Mouse (Mus musculus) embryonic facial prominence, embryonic 13.5 days (tissue): ENCODE data around the gene Pms1. TPM values are rescaled to one million over a fixed set of nuclear protein-coding genes. Genes with fewer than 3 reads are reported as not detected.
"Not testable (repeated sequence)": the region's sequence is repeated elsewhere in the genome, so short reads cannot be mapped to it uniquely, and the experiment has no call there.

ENCODE experiments used
- ATAC-seq: fragments of 200-750 bp; cut with Nextera tagmentation; 2 replicates; pipeline ENCODE4 v1.8.0; 2017; ENCODE audit warnings: low read depth; ENCODE audit not compliant: insufficient number of reproducible peaks, insufficient read depth, low FRiP score, low TSS enrichment
- H3K27ac ChIP-seq: fragments of 300-500 bp; sonication (generic); 2 replicates; pipeline ENCODE4 v1.5.1; 2015; ENCODE audit warnings: moderate library complexity, mild to moderate bottlenecking, inconsistent platforms
- H3K27me3 ChIP-seq: fragments of 300-500 bp; sonication (generic); 2 replicates; pipeline ENCODE4 v1.6.1; 2015; ENCODE audit warnings: mild to moderate bottlenecking, inconsistent platforms
- H3K36me3 ChIP-seq: fragments of 300-500 bp; sonication (generic); 2 replicates; pipeline ENCODE4 v1.6.1; 2015; ENCODE audit warnings: mild to moderate bottlenecking, inconsistent platforms
- H3K4me1 ChIP-seq: fragments of 300-500 bp; sonication (generic); 2 replicates; pipeline ENCODE4 v1.6.1; 2015; ENCODE audit warnings: inconsistent platforms
- H3K4me2 ChIP-seq: fragments of 300-500 bp; sonication (generic); 2 replicates; pipeline ENCODE4 v1.6.1; 2015; ENCODE audit warnings: moderate library complexity, mild to moderate bottlenecking, inconsistent platforms
- H3K4me3 ChIP-seq: fragments of 300-500 bp; sonication (generic); 2 replicates; pipeline ENCODE4 v1.5.1; 2015; ENCODE audit warnings: mild to moderate bottlenecking, inconsistent platforms
- H3K9ac ChIP-seq: fragments of 300-500 bp; sonication (generic); 2 replicates; pipeline ENCODE4 v1.6.1; 2015; ENCODE audit warnings: mild to moderate bottlenecking, inconsistent platforms
- H3K9me3 ChIP-seq: fragments of 300-500 bp; sonication (generic); 2 replicates; pipeline ENCODE4 v1.6.1; 2016; ENCODE audit warnings: inconsistent platforms
- WGBS: fragments of 180-500 bp; shearing (Covaris S2); methylation state at CpG from one replicate; pipeline ENCODE4 v1.1.7; 2015; ENCODE audit warnings: mixed read lengths; 5-methylcytosine and 5-hydroxymethylcytosine counted together
- polyA plus RNA-seq: library from polyadenylated mRNA; unstranded; fragments of >200 nt; fragmentation: Nextera tagmentation; extraction: Ambion mirVana; gene quantifications from 2 replicates; pipeline ENCODE4 v1.2.1, GENCODE M21; 2015

Pms1 gene
- polyA plus RNA-seq, 1 experiment from 2014 or later, result 22.0 TPM

- Histone ChIP-seq H3K4me1 (peaks cover 6% of the 10 kb centered on the region; the same call in 1 of the 2 replicates), H3K9me3 (no peaks in the 10 kb centered on the region), H3K9ac (no peak overlapping the region), H3K36me3 (no peaks in the 10 kb centered on the region), H3K4me2 (no peak overlapping the region), H3K27ac (no peak overlapping the region), H3K4me3 (no peak overlapping the region), H3K27me3 (no peaks in the 10 kb centered on the region)
- 75% methylated on average over 4 of the region's 4 CpGs for WGBS
- no peak for ATAC-seq
Measured at GRCm38 (mm10) chr1:53300506-53300905, 3.7 kb upstream of the Pms1 start.

- 79% methylated on average over 3 of the region's 3 CpGs for WGBS
- H3K36me3 ChIP-seq, result 0 out of 2 replicates have a peak, but pooled peaks cover 4% of the 10 kb centered on the region
Measured at GRCm38 (mm10) chr1:53291197-53291596, 5.6 kb downstream of the Pms1 start.

GRCm38 (mm10) chr1:53272646-53273045 is 24.2 kb downstream of the Pms1 start:
- H3K4me2 ChIP-seq, result no peak overlapping the region
- no peak for ATAC-seq
- H3K36me3 ChIP-seq, result 0 out of 2 replicates have a peak, but pooled peaks cover 2% of the 10 kb centered on the region
- H3K4me3 ChIP-seq, result no peak overlapping the region
- no peak overlapping the region for H3K27ac ChIP-seq
- H3K4me1 ChIP-seq, result no peaks in the 10 kb centered on the region
- no peaks in the 10 kb centered on the region for H3K27me3 ChIP-seq
- H3K9me3 ChIP-seq, result no peaks in the 10 kb centered on the region
- no peak overlapping the region for H3K9ac ChIP-seq

More at GRCm38 (mm10) chr1:53291197-53291596, 5.6 kb downstream of the Pms1 start:
- Histone ChIP-seq H3K4me2 (no peak overlapping the region), H3K9ac (no peak overlapping the region), H3K4me1 (no peaks in the 10 kb centered on the region; the same call in 1 of the 2 replicates), H3K9me3 (no peaks in the 10 kb centered on the region), H3K4me3 (no peak overlapping the region), H3K27me3 (no peaks in the 10 kb centered on the region), H3K27ac (no peak overlapping the region)
- ATAC-seq, result no peak

- H3K36me3 ChIP-seq, result peaks cover 10% of the 10 kb centered on the region
- H3K9me3 ChIP-seq, result no peaks in the 10 kb centered on the region
- no peak overlapping the region for H3K4me3 ChIP-seq
- WGBS, result 91% methylated on average over 3 of the region's 3 CpGs
- H3K9ac ChIP-seq, result no peak overlapping the region
- no peak for ATAC-seq
- H3K4me2 ChIP-seq, result no peak overlapping the region
- H3K4me1 ChIP-seq, result no peaks in the 10 kb centered on the region
- H3K27ac ChIP-seq, result no peak overlapping the region
- H3K27me3 ChIP-seq, result no peaks in the 10 kb centered on the region
Measured at GRCm38 (mm10) chr1:53269901-53270300, 26.9 kb downstream of the Pms1 start.

- not testable (repeated sequence) for ATAC-seq, H3K4me3 ChIP-seq, H3K9me3 ChIP-seq, H3K4me2 ChIP-seq, H3K27ac ChIP-seq, H3K27me3 ChIP-seq, H3K4me1 ChIP-seq, H3K9ac ChIP-seq
- H3K36me3 ChIP-seq, result peaks cover 15% of the 10 kb centered on the region
Measured at GRCm38 (mm10) chr1:53264958-53265612, 31.7 kb downstream of the Pms1 start.

GRCm38 (mm10) chr1:53226063-53226462 is 70.8 kb downstream of the Pms1 start:
- no peak for ATAC-seq
- no peaks in the 10 kb centered on the region for H3K36me3 ChIP-seq
- H3K9ac ChIP-seq, result no peak overlapping the region
- no peaks in the 10 kb centered on the region for H3K27me3 ChIP-seq
- H3K4me1 ChIP-seq, result no peaks in the 10 kb centered on the region
- no peaks in the 10 kb centered on the region for H3K9me3 ChIP-seq
- H3K27ac ChIP-seq, result no peak overlapping the region
- 56% methylated on average over 1 of the region's 1 CpGs for WGBS
- H3K4me2 ChIP-seq, result no peak overlapping the region
- H3K4me3 ChIP-seq, result no peak overlapping the region

GRCm38 (mm10) chr1:53225616-53226015 is 71.2 kb downstream of the Pms1 start:
- no peaks in the 10 kb centered on the region for H3K36me3 ChIP-seq
- no peak overlapping the region for H3K4me3 ChIP-seq
- H3K27ac ChIP-seq, result no peak overlapping the region
- no peak overlapping the region for H3K9ac ChIP-seq
- no peaks in the 10 kb centered on the region for H3K27me3 ChIP-seq
- WGBS, result 77% methylated on average over 3 of the region's 3 CpGs
- ATAC-seq, result no peak
- no peaks in the 10 kb centered on the region for H3K9me3 ChIP-seq
- no peak overlapping the region for H3K4me2 ChIP-seq
- no peaks in the 10 kb centered on the region for H3K4me1 ChIP-seq

GRCm38 (mm10) chr1:53224775-53225174 is 72.0 kb downstream of the Pms1 start:
- 42% methylated on average over 1 of the region's 1 CpGs for WGBS
- Histone ChIP-seq H3K4me3 (no peak overlapping the region), H3K9me3 (no peaks in the 10 kb centered on the region), H3K4me2 (no peak overlapping the region), H3K4me1 (no peaks in the 10 kb centered on the region), H3K9ac (no peak overlapping the region), H3K36me3 (no peaks in the 10 kb centered on the region), H3K27me3 (no peaks in the 10 kb centered on the region), H3K27ac (no peak overlapping the region)
- ATAC-seq, result no peak

GRCm38 (mm10) chr1:53210136-53210535 is 86.7 kb downstream of the Pms1 start:
- no peaks in the 10 kb centered on the region for H3K4me1 ChIP-seq
- ATAC-seq, result no peak

GRCm38 (mm10) chr1:53203902-53204301 is 92.9 kb downstream of the Pms1 start:
- H3K27me3 ChIP-seq, result peaks cover 15% of the 10 kb centered on the region
- H3K27ac ChIP-seq, result no peak overlapping the region
- no peak for ATAC-seq
- no peak overlapping the region for H3K4me3 ChIP-seq
- 87% methylated on average over 2 of the region's 2 CpGs for WGBS
- H3K9ac ChIP-seq, result no peak overlapping the region
- no peak overlapping the region for H3K4me2 ChIP-seq
- H3K4me1 ChIP-seq, result peaks cover 8% of the 10 kb centered on the region
- H3K36me3 ChIP-seq, result no peaks in the 10 kb centered on the region
- H3K9me3 ChIP-seq, result no peaks in the 10 kb centered on the region

More at GRCm38 (mm10) chr1:53210136-53210535, 86.7 kb downstream of the Pms1 start:
- Histone ChIP-seq H3K27ac (no peak overlapping the region), H3K27me3 (peaks cover 5% of the 10 kb centered on the region; the same call in 1 of the 2 replicates), H3K4me2 (no peak overlapping the region), H3K9me3 (no peaks in the 10 kb centered on the region), H3K9ac (no peak overlapping the region), H3K36me3 (no peaks in the 10 kb centered on the region), H3K4me3 (no peak overlapping the region)

GRCm38 (mm10) chr1:53201630-53202199 is 95.1 kb downstream of the Pms1 start:
- no peak overlapping the region for H3K4me3 ChIP-seq
- WGBS, result 25% methylated on average over 2 of the region's 2 CpGs
- H3K27ac ChIP-seq, result no peak overlapping the region
- no peaks in the 10 kb centered on the region for H3K36me3 ChIP-seq
- no peak for ATAC-seq
- H3K4me2 ChIP-seq, result no peak overlapping the region
- H3K9me3 ChIP-seq, result no peaks in the 10 kb centered on the region
- H3K9ac ChIP-seq, result no peak overlapping the region
- H3K27me3 ChIP-seq, result peaks cover 28% of the 10 kb centered on the region
- H3K4me1 ChIP-seq, result peaks cover 8% of the 10 kb centered on the region

- Histone ChIP-seq H3K9ac (no peak overlapping the region), H3K4me2 (no peak overlapping the region), H3K4me3 (no peak overlapping the region), H3K27ac (no peak overlapping the region), H3K36me3 (peaks cover 4% of the 10 kb centered on the region; the same call in 1 of the 2 replicates), H3K9me3 (no peaks in the 10 kb centered on the region), H3K4me1 (no peaks in the 10 kb centered on the region), H3K27me3 (peaks cover 16% of the 10 kb centered on the region)
- no peak for ATAC-seq
- 88% methylated on average over 3 of the region's 3 CpGs for WGBS
Measured at GRCm38 (mm10) chr1:53194536-53194935, 102.3 kb downstream of the Pms1 start.
